Mouse (Mus musculus): ENCODE results near the gene Rad18.

- TF ChIP-seq EP300 (IDR thresholded peaks at IDR 0.05; ENCODE audit: low read depth) (no peak), CTCF (IDR thresholded peaks at IDR 0.05; ENCODE audit: low read depth) (no peak)
Observed at GRCm38 (mm10) chr6:112720409-112721080, 24.1 kb upstream of the Rad18 start.

All from liver, embryonic 14.5 days (tissue).